Mouse (Mus musculus) left cerebral cortex, postnatal 14 days (tissue): ENCODE data around the gene Tmem220. TPM values are rescaled to one million over a fixed set of nuclear protein-coding genes. Genes with fewer than 3 reads are reported as not detected.

Experiments
- DNase-seq, 2 experiments: peaks; one replicate each; pipeline ENCODE4 v3.0.0; 2021 to 2022; ENCODE audit warnings: low spot score in 2 of 2, mixed read lengths in 1 of 2
- intact Hi-C: fragments of 180-260 bp; cut with DNase I; formaldehyde crosslinking; loops from one replicate; pipeline ENCODE4 v1.15.1; 2025
- long read RNA-seq, 2 experiments: library from polyadenylated mRNA; stranded (forward); transcript quantifications; one replicate each; pipeline ENCODE4 v2.0.0; 2021
- total RNA-seq, 2 experiments: library from RNA; stranded (reverse); gene quantifications; 2 replicates each; pipeline ENCODE4 v1.2.3; 2021

Gene Tmem220
- total RNA-seq = under 1 TPM in 1 of 2 experiments, not detected in 1; 0.42 TPM
- long read RNA-seq, experiment 1 = 0 reads
- long read RNA-seq, experiment 2, partial matches to known transcripts = 0 of 2 reads
- long read RNA-seq, experiment 2, other reads (novel, unspliced or antisense) = 0 of 2 reads

DNA sequence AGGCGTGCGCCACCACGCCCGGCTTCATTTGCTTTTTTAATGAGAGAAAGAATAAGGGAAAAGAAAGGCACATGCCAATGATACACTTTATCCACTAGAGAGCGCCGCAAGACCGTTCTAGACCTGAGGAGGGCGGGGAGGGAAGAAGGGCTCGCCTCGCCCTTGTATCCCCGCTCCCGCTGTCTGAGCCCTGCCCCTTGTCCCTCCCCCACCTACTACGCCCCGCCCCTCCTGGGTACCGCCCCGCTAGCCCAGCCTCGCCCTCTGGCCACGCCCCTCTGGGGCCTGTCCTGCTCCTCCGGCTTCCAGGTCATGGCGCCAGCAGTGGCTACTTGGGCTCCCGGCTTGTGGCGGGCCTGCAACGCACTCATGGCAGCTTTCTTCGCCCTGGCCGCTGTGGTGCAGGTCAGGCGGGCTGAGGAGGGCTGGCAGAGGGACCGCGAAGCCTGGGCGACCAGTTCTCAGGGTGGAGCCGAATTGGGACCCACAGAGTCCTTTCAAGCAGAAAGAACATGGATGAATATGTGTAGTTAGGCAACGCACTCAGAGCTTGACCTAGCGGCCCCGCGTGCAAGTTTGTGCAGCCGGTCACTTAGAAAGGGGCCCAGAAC lies at the start of gene Tmem220:
Tmem220 (plus strand) TSS at position 288 of the 611 bp plus-strand sequence.
- DNase-seq = peak; percentile 83 to 85
- intact Hi-C loops = loop anchor here (1.0 to 2.0 kb wide), 2 partner anchors 60 to 76 kb away; no protein-coding TSS in a partner anchor

DNA sequence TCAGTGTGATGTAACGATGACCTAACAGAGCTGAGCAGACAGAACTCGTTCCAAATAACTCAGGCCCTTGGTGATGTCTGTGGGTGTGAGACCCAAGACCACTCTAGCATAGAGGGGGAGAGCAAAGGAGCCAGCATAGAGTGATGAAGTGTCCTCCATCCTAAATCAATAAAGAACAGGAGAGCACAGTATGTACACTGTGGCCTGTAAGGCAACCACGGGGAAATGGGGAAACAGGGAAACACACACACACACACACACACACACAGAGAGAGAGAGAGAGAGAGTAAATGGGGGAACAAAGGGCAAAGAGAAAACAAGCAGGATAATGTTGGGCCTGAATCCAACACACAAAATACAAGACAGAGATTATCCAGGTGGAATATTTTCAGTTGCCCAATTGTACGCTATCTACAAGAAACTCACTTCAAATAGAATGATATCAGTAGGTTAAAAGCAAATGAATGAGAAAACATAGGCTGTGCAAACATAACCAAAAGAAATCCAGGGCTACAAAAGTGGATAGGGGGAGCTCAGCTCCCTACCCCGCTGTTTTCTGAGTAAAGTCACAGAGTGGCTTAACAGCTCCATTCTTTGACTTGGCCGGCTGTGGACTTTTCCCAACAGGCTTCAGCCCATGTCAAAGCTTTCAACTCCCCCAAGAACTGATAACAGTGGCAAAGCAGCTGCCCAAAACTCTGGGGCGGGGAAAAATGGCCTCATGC lies 49.2 kb upstream of the Tmem220 start:
- intact Hi-C loops = no loop called here
- no peak for DNase-seq

DNA sequence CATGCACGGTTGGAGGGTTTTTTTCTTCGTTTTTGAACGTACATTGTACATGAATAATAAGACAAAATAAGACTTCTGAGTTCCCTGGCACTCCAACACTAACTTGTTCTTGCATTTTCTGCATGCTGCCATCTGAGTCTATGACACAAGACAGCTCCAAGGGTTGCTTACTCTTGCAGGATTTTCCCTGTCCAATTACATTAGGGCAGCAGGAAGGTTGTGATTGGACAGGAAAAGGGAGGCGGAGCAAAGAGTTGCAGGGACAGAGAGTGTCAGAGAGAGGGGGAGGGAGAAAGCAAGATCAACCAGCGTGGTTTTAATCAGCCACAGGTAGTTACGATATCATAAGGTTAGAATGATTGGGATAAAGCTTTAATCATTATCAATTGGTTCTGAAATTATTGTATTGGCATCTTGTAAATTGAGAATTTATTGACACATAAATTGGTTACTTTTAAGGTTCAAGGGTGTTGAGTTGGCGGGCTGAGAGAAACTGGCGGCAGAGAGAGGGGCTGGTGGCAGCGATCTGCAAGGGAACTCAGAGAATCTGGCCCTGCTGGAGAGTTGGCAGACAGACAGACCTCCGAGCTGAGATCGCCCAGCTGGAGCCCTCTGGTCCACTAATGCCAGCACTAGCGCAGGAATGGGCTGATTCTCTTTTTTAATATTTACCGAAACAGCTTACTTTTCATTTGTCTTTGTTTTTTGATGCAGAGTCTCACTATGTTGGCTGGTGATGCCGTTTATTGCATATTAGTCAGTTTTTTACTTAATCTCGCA lies 43.4 kb upstream of the Tmem220 start:
- DNase-seq = no peak
- intact Hi-C loops = no loop called here

DNA sequence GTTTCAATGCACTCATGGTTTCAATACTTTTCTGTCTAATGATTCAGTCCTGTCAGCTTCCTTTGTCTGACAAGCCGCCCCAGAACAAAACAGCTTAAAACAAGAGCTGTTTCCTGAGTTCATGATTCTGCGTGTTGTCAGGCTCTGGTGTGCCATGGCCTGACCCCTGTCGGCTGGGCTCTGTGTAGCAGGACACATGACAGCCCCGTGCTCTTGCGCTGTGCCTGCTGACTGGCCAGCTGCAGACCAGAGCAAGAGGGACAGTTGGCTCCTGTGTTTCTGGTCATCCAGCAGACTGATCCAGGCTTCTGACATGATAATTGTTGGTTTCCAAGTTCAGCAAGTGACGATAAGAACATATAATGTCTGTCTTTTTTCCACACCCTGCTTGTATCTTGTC lies 42.2 kb upstream of the Tmem220 start:
- intact Hi-C loops = no loop called here
- DNase-seq = peak in 1 of 2 experiments; percentile 25

DNA sequence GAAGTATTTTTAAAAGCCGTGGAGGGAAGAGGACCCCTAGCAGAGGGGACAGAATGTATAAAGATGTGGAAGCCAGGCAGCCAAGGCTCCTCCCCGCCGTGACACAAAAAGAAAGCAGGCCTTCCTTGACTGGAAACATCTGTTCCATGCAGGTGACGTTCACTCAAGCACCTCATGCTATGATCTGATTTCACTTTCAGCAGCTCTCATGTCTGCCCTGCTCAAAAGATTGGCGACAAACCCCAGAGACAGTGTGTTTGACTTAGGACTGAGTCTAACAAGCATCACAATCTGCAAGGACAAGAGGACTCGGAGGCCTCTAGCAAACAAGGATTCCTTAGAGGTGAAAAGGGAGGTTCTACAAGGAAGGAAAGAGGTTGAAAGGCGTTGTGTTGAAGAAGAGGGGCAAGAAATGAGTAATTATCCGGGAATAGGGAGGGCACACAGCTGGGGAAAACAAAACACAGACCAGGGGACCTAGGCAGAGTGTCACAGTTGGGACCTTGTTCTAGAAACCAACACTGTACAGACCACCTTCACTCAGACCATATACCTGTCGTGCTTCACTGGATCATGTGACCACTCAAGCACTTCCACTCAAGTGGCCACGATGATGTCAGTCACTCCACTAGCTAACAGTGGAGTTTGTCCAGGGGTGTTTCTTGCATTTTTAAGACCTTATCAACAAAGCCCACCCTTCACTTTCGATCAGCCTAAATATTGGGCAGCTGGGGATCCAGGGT lies 41.4 kb upstream of the Tmem220 start:
- DNase-seq = no peak
- intact Hi-C loops = no loop called here

DNA sequence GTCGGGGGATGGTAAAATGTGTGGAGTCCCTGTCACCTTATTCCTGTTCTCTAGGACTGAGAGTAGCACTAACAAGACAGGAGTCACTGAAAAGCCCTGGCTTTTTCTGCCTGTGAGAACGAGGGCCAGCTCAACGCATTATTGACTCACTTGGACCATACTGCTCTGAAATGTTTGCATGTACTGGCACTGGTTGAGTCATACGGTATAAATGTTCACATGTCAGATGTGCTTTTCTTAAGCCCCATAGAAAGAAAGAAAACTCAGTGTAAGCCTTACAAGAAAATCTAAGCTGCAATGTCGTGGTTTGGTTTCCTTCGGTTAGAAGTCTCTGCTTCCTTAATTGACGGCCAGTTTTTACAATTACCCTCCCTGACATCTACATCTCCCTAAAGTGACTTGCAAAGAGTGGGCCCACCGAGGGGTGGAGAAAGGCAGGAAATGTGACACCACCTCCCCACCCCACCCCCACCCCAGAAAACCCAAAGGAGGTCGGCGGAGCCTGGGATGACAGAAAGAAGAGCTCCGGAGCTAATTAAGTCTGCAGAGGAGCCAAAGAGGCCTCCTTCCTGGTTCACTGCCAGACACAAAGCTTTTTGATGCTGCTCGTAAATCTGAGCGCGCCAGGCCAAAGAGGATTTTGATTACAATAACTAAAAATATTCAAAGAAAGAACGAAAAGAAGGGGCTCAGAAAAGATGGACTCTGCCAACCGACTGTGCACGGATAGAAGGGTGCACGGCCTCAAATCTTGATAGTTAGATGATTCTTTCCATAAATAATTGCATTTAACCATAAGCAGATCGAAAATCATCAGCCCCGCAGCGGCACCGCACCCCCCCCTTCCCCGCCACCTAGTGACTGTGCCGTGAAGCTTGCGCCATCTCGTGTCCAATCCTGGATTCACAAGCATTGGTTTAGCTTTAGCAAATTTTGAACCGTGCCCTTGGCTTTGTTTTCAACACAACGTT lies 40.5 kb upstream of the Tmem220 start:
- intact Hi-C loops = loop anchor here (1.0 kb wide), 1 partner anchor 78 kb away; no protein-coding TSS in a partner anchor
- peak; percentile 76 to 83 for DNase-seq

DNA sequence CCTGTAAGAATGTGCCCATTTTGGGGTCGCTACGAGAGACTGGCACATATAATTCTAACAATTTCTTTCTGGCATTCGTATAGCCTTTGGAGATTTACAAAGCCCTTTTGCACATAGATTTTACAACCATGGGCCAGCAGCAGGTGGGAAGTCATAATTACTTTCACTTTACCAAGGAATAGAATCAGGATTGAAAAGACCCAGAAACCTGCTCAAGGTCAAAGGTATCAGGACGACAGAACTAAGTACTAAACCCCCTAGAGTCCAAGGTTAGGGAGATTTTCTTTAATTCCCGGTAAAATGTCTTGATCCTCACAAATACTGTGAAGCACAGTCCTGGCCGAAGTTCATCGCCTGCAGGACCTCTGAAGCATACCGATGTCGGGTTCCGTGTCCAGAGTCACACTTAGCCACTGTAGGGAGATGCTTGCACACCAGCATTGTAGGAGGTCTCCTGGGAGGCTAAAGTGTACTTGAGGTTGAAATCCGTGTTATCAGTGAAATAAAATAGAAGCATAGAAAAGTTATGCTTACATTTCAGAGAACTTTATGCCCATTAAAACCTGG lies 39.7 kb upstream of the Tmem220 start:
- intact Hi-C loops = loop anchor here (1.0 kb wide), 1 partner anchor 79 kb away; no protein-coding TSS in a partner anchor
- DNase-seq = no peak

DNA sequence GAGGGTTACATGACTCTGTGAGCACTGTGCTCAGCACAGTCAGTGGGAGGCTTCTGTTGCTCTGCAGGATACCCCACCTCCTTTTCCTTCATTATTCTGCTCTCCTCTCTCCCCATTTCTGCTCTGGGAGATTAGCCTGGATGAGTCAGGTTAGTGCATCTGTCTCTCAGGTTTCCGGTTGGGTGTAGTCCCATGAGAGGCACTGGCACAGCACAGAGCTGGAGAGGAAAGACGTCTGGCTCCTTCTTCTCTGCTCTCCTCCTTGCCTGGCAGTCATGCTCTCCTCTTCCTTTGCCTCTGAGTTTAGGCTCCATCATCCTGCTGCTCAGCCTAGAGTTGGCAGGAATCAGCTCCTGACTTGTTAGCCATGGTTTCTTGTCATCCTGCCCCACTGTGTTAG lies 32.8 kb upstream of the Tmem220 start:
- DNase-seq = no peak

DNA sequence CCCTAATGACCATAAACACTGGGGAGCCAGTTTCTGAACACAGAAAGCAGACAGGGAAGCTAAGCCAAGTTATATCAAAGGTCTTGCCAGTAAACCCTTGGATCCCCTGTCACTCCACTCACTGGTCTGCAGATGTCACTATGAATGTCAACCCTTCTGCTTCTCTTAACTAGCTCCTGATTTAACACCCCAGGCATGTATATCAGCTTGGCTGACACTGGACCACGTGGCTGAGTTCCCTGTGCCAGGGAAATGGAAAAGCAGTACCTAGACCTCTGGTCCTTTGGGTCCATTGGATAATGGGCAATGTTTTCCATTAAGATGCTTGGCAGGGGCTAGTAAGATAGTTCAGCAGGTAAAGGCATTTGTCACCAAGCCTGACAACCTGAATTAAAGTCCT lies 31.3 kb upstream of the Tmem220 start:
- DNase-seq = no peak
- intact Hi-C loops = no loop called here

More for the DNA sequence above, 32.8 kb upstream of the Tmem220 start:
- intact Hi-C loops = no loop called here

DNA sequence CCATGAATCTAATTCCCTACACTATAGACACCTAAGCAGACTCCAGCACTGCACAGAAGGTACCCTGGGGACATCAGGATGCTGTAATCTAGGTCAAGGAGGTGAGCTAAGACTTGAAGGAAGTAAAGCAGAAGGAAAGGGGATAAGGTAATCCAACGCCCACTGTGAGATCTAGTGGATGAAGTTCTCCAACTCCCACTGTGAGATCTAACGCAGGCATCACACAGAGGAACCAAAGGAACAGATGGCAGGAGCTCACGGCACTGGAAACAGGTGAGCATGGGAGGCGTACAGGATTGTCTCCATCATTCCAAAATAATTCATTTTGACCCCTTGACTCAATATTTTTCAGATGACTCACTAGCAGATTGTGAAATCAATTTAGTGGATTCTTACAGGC lies 28.5 kb upstream of the Tmem220 start:
- no peak for DNase-seq
- intact Hi-C loops = no loop called here

DNA sequence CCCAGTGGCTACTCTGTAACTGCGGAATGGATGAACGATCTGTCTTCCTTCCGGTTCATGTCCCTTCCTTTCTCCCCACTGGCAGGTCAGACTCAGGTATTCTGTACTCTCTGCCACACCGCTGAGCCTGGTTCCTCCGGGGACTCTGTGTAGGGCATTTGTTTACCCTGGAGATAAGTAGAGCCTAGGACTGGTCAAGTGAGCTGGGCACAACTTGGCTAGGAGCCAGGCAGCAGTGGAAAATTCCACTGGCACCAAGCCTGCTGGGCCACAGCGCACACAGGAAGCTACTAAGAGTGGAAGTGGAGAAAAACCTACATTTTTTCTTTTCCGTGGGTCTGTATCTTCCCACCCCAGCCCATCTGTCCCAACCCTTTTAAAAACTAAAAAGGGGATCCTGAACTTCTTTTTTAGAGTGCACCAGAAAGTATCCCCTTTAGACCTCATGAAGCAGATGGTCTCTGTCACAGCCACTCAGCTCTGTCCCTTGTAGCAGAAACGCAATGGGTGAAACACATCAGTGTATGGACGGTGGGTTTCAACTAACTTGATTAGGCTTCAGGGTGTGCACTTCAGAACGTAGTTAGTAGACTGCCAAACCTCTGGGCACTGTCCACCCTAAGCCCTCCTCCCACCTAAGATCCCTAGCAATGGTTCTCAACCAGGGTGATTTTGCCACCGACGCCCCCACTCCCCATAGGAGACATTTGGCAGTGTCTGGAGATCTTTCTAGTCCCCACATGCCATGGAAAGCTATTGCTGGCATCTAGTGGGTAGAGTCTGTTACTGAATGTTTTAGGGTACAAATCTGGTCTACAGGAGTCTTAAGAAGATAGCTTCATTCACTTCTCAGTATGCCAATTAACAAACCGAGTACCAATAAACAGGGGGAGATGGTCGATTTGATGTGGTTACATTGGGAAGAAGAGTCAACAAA lies 26.2 kb upstream of the Tmem220 start:
- peak in 1 of 2 experiments; percentile 40 for DNase-seq
- intact Hi-C loops = no loop called here

DNA sequence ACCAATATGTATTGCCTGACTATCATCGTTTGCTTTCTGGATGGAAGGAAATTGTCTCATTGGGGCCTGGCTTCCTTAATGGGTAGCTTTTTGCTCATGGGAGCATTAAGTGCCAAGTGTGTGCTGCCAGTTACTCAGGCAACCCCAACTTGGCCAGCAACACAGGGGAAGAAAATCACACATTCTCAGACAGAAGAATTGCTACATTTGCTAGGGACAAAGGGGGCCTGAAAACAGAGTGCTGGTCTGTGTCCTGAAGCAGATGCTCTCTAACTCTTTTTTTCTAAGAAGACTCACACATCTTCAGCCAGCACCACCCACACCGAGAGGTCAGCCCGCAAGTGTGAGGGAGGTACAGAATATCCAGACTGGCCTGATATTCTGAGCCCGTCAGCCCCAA lies 24.3 kb upstream of the Tmem220 start:
- intact Hi-C loops = no loop called here
- no peak for DNase-seq

DNA sequence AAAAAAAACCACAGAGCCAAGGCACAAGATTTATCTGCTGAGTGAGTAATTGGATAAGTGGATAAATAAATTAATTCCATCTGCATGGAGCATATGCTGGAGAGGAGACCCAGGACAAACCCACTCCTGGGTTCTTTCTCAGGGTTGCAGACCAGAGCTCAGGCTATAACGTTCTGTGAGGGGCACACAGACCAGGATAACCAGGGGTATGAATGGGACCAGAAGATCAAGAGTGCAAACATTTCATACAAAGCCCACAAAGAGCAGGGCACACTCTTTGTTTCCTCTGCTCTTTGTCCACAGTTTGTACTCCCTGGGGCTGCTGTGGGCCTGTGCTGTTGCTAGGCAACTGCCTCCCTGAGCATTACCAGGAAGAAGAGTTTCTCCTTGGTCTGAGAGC lies 23.2 kb upstream of the Tmem220 start:
- DNase-seq = no peak
- intact Hi-C loops = no loop called here

DNA sequence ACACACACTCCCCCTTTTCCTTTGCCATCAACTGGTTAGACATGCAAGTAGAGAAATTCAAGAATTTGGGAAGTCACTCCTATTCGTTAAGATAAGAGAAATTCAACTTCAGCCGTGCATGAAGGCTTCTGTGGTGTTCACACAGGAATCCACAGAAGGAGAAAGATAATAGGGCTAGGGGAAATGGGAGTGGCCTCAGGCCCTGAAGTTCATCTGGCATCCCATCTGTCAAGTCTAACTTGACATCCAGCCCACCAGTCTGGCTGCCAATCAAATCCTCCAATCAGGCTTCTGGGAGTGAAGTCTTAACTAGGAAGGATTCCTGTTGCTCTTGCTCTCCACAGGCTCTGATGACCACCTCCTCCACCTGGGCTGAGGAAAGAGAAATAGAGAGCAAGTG lies 22.0 kb upstream of the Tmem220 start:
- DNase-seq = no peak
- intact Hi-C loops = no loop called here

DNA sequence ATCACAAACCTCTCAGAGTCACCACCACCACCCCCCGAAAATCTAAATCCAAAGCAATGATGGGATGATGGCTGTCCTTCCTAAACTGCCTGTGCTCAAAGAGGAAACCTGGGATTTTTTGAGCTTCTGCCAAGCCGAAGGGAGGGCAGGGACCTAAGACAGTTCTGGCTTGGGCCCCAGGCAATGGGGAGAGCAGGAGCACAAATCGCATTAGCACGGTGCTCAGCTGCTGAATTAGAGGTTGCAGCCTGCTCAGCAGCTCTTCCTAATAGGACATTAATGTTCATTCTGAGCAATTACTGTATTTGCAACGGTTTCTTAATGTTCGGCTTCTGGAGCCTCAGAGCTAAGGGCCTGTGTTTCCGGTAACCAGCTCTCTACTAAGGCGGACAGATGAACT lies 17.0 kb upstream of the Tmem220 start:
- intact Hi-C loops = no loop called here
- DNase-seq = no peak

DNA sequence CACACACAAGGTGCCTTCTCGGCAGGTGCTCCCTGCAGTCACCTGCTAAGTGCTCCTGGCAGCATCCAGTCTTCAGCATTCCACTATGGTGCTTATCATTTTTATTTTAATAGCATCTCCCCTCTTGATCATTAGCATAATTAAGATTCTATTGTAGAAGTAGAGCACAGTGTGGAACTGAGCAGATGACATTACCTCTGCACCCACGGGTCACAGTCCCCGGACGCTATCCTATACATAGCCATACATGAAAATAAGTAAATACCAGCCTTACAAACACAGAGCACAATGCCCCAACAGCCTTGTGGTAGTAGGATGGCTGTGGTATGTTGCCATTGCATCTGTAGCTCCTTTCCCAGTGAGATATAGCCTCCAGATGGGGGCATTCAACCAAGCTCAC lies 16.4 kb upstream of the Tmem220 start:
- no peak for DNase-seq
- intact Hi-C loops = no loop called here

DNA sequence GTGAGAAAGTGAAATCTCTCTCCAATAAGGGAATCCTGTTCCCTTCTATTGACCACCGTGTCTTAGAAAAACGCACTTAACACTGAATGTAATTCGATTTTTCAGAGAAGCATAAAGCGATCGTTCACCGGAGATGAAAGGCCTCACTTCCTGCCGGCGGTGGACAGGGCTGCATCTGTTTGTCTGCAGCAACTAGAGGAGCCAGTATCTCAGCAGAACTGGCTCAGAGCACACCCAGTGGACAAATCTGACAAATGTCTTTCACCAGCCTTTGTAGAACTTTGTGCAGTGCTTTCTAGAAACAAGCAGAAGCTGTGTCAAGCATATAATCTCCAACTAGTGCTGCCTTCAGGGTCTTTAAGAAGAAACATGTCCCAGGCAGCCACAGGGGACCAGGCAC lies 14.5 kb upstream of the Tmem220 start:
- DNase-seq = peak in 1 of 2 experiments; percentile 40
- intact Hi-C loops = no loop called here
